Comparison of ENCODE assay signal across 8 mouse cellular contexts in genomic region chr8:122524506-122524905, GRCm38 (mm10). TPM values are rescaled to one million over a fixed set of nuclear protein-coding genes. Genes with fewer than 3 reads are reported as not detected.
DNase-seq lines count a peak whose midpoint lies in the region; ATAC-seq lines count a peak whose summit lies in the region.

No protein-coding gene starts in this region.

- no peak overlapping the region for H3K9ac ChIP-seq in midbrain, embryonic 11.5 days (ENCODE audit: low read length)
- H3K9ac ChIP-seq in intestine, embryonic 16.5 days (ENCODE audit: low read depth, low read length), result 0 out of 2 replicates have a peak overlapping the region, but pooled peaks have one; percentile 2
- no peak overlapping the region for H3K9ac ChIP-seq in stomach, embryonic 15.5 days

- H3K36me3 ChIP-seq in midbrain, embryonic 10.5 days, result no peaks in the 10 kb centered on the region
- H3K36me3 ChIP-seq in midbrain, embryonic 11.5 days (ENCODE audit: control insufficient read depth, insufficient read depth, low read length), result no peaks in the 10 kb centered on the region
- no peaks in the 10 kb centered on the region for H3K36me3 ChIP-seq in intestine, embryonic 16.5 days (ENCODE audit: control insufficient read depth, insufficient read depth, low read length)
- no peaks in the 10 kb centered on the region for H3K36me3 ChIP-seq in stomach, embryonic 15.5 days

- H3K9me3 ChIP-seq in midbrain, embryonic 10.5 days (replicated peaks), result no peaks in the 10 kb centered on the region
- H3K9me3 ChIP-seq in midbrain, embryonic 11.5 days (ENCODE audit: control insufficient read depth, low read length), result no peaks in the 10 kb centered on the region
- no peaks in the 10 kb centered on the region for H3K9me3 ChIP-seq in intestine, embryonic 16.5 days (ENCODE audit: control insufficient read depth, low read length)
- H3K9me3 ChIP-seq in stomach, embryonic 15.5 days, result no peaks in the 10 kb centered on the region

- H3K4me2 ChIP-seq in midbrain, embryonic 11.5 days, result no peak overlapping the region
- H3K4me2 ChIP-seq in intestine, embryonic 16.5 days (ENCODE audit: low read depth, low read length), result no peak overlapping the region
- H3K4me2 ChIP-seq in stomach, embryonic 15.5 days, result no peak overlapping the region

- no peaks in the 10 kb centered on the region for H3K27me3 ChIP-seq in midbrain, embryonic 10.5 days (ENCODE audit: low read depth, poor library complexity, severe bottlenecking)
- no peaks in the 10 kb centered on the region for H3K27me3 ChIP-seq in midbrain, embryonic 11.5 days (ENCODE audit: control insufficient read depth, insufficient read depth, low read length)
- no peaks in the 10 kb centered on the region for H3K27me3 ChIP-seq in intestine, embryonic 16.5 days (replicated peaks; ENCODE audit: control insufficient read depth, insufficient read depth, low read length)
- no peaks in the 10 kb centered on the region for H3K27me3 ChIP-seq in stomach, embryonic 15.5 days (replicated peaks)

- peak overlapping the region; percentile 63; the same call in 1 of the 2 replicates for H3K27ac ChIP-seq in midbrain, embryonic 10.5 days (replicated peaks)
- H3K27ac ChIP-seq in midbrain, embryonic 11.5 days (ENCODE audit: low read depth, low read length), result no peak overlapping the region
- H3K27ac ChIP-seq in intestine, embryonic 16.5 days (ENCODE audit: low read length), result peak overlapping the region; percentile 34; the same call in 1 of the 2 replicates
- H3K27ac ChIP-seq in stomach, embryonic 15.5 days, result peak overlapping the region; percentile 84

- H3K4me1 ChIP-seq in midbrain, embryonic 10.5 days, result peaks cover 58% of the 10 kb centered on the region
- peaks cover 9% of the 10 kb centered on the region for H3K4me1 ChIP-seq in midbrain, embryonic 11.5 days (ENCODE audit: control insufficient read depth, insufficient read depth, low read length)
- H3K4me1 ChIP-seq in intestine, embryonic 16.5 days (ENCODE audit: control insufficient read depth, insufficient read depth, low read length), result peaks cover 46% of the 10 kb centered on the region
- peaks cover 46% of the 10 kb centered on the region for H3K4me1 ChIP-seq in stomach, embryonic 15.5 days

- ATAC-seq in midbrain, embryonic 11.5 days (ENCODE audit: low FRiP score), result no peak
- ATAC-seq in intestine, embryonic 16.5 days, result no peak
- no peak for ATAC-seq in stomach, embryonic 15.5 days (ENCODE audit: insufficient read depth, low FRiP score, low read depth)

- 89% methylated on average over 6 of the region's 6 CpGs for WGBS in midbrain, embryonic 10.5 days
- 91% methylated on average over 6 of the region's 6 CpGs for WGBS in midbrain, embryonic 11.5 days
- WGBS in intestine, embryonic 16.5 days, result 79% methylated on average over 6 of the region's 6 CpGs
- 78% methylated on average over 6 of the region's 6 CpGs for WGBS in stomach, embryonic 15.5 days

- DNase-seq in cerebellum, postnatal 10 days, result peak; percentile 60 to 70
- DNase-seq in cerebellum, adult 8-10 months, result no peak
- no peak for DNase-seq in midbrain, embryonic 10.5 days (ENCODE audit: low spot score)
- DNase-seq in midbrain, embryonic 11.5 days (ENCODE audit: low spot score, missing footprints), result no peak
- DNase-seq in layer of hippocampus, postnatal 25 days (ENCODE audit: extremely low spot score in 1 of 2, low spot score in 1 of 2), result no peak
- DNase-seq in thymus, postnatal 4 days, result no peak

- H3K4me3 ChIP-seq in midbrain, embryonic 10.5 days, result no peak overlapping the region
- H3K4me3 ChIP-seq in midbrain, embryonic 11.5 days (ENCODE audit: low read depth, low read length), result no peak overlapping the region
- H3K4me3 ChIP-seq in intestine, embryonic 16.5 days (ENCODE audit: low read length), result no peak overlapping the region
- H3K4me3 ChIP-seq in stomach, embryonic 15.5 days (replicated peaks), result no peak overlapping the region

RNA-seq across cellular contexts. Expression of gene Piezo1, which starts 26.6 kb away (rescaled TPM):
- polyA plus RNA-seq in midbrain, embryonic 10.5 days (2016; fragmentation: Nextera tagmentation; extraction: Ambion mirVana), result 5.8 and 8.2 TPM in 2 replicates
- 2.8 and 4.3 TPM in 2 replicates for polyA plus RNA-seq in midbrain, embryonic 11.5 days (2014; fragmentation: Nextera tagmentation; extraction: Ambion mirVana)
- polyA plus RNA-seq in intestine, embryonic 16.5 days (2015; fragmentation: Nextera tagmentation; extraction: Ambion mirVana), result 9.8 and 11.3 TPM in 2 replicates
- polyA plus RNA-seq in stomach, embryonic 15.5 days (2015; fragmentation: Nextera tagmentation; extraction: Ambion mirVana), result 12.8 and 16.3 TPM in 2 replicates
- total RNA-seq in layer of hippocampus, postnatal 25 days (2021), result 1 to 10 TPM; 3.6 to 5.7 TPM

RNA-seq across cellular contexts. Expression of gene Cdt1, which starts 43.3 kb away (rescaled TPM):
- polyA plus RNA-seq in midbrain, embryonic 10.5 days (2016; fragmentation: Nextera tagmentation; extraction: Ambion mirVana), result 63.2 and 70.9 TPM in 2 replicates
- 25.7 and 35.8 TPM in 2 replicates for polyA plus RNA-seq in midbrain, embryonic 11.5 days (2014; fragmentation: Nextera tagmentation; extraction: Ambion mirVana)
- polyA plus RNA-seq in intestine, embryonic 16.5 days (2015; fragmentation: Nextera tagmentation; extraction: Ambion mirVana), result 36.2 and 40.0 TPM in 2 replicates
- 34.9 and 37.0 TPM in 2 replicates for polyA plus RNA-seq in stomach, embryonic 15.5 days (2015; fragmentation: Nextera tagmentation; extraction: Ambion mirVana)
- total RNA-seq in layer of hippocampus, postnatal 25 days (2021), result 1 to 10 TPM; 1.1 to 1.6 TPM

RNA-seq across cellular contexts. Expression of gene Ctu2, which starts 48.6 kb away (rescaled TPM):
- 71.5 and 72.6 TPM in 2 replicates for polyA plus RNA-seq in midbrain, embryonic 10.5 days (2016; fragmentation: Nextera tagmentation; extraction: Ambion mirVana)
- 74.8 and 78.7 TPM in 2 replicates for polyA plus RNA-seq in midbrain, embryonic 11.5 days (2014; fragmentation: Nextera tagmentation; extraction: Ambion mirVana)
- 37.9 and 43.6 TPM in 2 replicates for polyA plus RNA-seq in intestine, embryonic 16.5 days (2015; fragmentation: Nextera tagmentation; extraction: Ambion mirVana)
- 44.8 and 45.6 TPM in 2 replicates for polyA plus RNA-seq in stomach, embryonic 15.5 days (2015; fragmentation: Nextera tagmentation; extraction: Ambion mirVana)
- 10 to 100 TPM; 22.1 to 22.2 TPM for total RNA-seq in layer of hippocampus, postnatal 25 days (2021)

RNA-seq across cellular contexts. Expression of gene Rnf166, which starts 48.6 kb away (rescaled TPM):
- polyA plus RNA-seq in midbrain, embryonic 10.5 days (2016; fragmentation: Nextera tagmentation; extraction: Ambion mirVana), result 31.7 and 35.6 TPM in 2 replicates
- 23.2 and 29.7 TPM in 2 replicates for polyA plus RNA-seq in midbrain, embryonic 11.5 days (2014; fragmentation: Nextera tagmentation; extraction: Ambion mirVana)
- 29.2 and 30.4 TPM in 2 replicates for polyA plus RNA-seq in intestine, embryonic 16.5 days (2015; fragmentation: Nextera tagmentation; extraction: Ambion mirVana)
- polyA plus RNA-seq in stomach, embryonic 15.5 days (2015; fragmentation: Nextera tagmentation; extraction: Ambion mirVana), result 35.1 and 38.5 TPM in 2 replicates
- total RNA-seq in layer of hippocampus, postnatal 25 days (2021), result 10 to 100 TPM; 26.0 to 35.0 TPM

RNA-seq across cellular contexts. Expression of gene Aprt, which starts 52.2 kb away (rescaled TPM):
- polyA plus RNA-seq in midbrain, embryonic 10.5 days (2016; fragmentation: Nextera tagmentation; extraction: Ambion mirVana), result 241 and 278 TPM in 2 replicates
- polyA plus RNA-seq in midbrain, embryonic 11.5 days (2014; fragmentation: Nextera tagmentation; extraction: Ambion mirVana), result 176 and 195 TPM in 2 replicates
- polyA plus RNA-seq in intestine, embryonic 16.5 days (2015; fragmentation: Nextera tagmentation; extraction: Ambion mirVana), result 736 and 778 TPM in 2 replicates
- polyA plus RNA-seq in stomach, embryonic 15.5 days (2015; fragmentation: Nextera tagmentation; extraction: Ambion mirVana), result 354 and 399 TPM in 2 replicates
- 10 to 100 TPM; 62.5 to 69.6 TPM for total RNA-seq in layer of hippocampus, postnatal 25 days (2021)

Comparison
In these comparisons a context has a peak if more than half of its experiments do, and no peak if none do; other contexts are left out.
1. DNase-seq: peak in cerebellum, postnatal 10 days (2 of 2); none in cerebellum, adult 8-10 months (single experiment), midbrain, embryonic 10.5 days (single experiment), midbrain, embryonic 11.5 days (single experiment), layer of hippocampus, postnatal 25 days (0 of 2) and thymus, postnatal 4 days (single experiment).